Mouse (Mus musculus) T-cell, adult 2 months (primary cell): ENCODE results near the gene Acvr1b.

Experiments used
- DNase-seq: peaks from one replicate; pipeline ENCODE4 v3.0.0; 2022; ENCODE audit warnings: low spot score

The Acvr1b gene

GRCm38 (mm10) chr15:101146100-101146965 is 27.5 kb upstream of the Acvr1b start:
- no peak for DNase-seq

GRCm38 (mm10) chr15:101147115-101147909 is 26.6 kb upstream of the Acvr1b start:
- DNase-seq = no peak

GRCm38 (mm10) chr15:101147910-101148273 is 26.0 kb upstream of the Acvr1b start:
- no peak for DNase-seq

GRCm38 (mm10) chr15:101148604-101149003 is 25.3 kb upstream of the Acvr1b start:
- DNase-seq = no peak

GRCm38 (mm10) chr15:101151409-101152261 is 22.2 kb upstream of the Acvr1b start:
- DNase-seq = no peak

- no peak for DNase-seq
Observed at GRCm38 (mm10) chr15:101154700-101155616, 18.9 kb upstream of the Acvr1b start.

GRCm38 (mm10) chr15:101160128-101160527 is 13.7 kb upstream of the Acvr1b start:
- DNase-seq = no peak

GRCm38 (mm10) chr15:101160591-101160990 is 13.3 kb upstream of the Acvr1b start:
- no peak for DNase-seq

GRCm38 (mm10) chr15:101161534-101161933 is 12.3 kb upstream of the Acvr1b start:
- DNase-seq = no peak

- DNase-seq = no peak
Observed at GRCm38 (mm10) chr15:101163056-101163458, 10.8 kb upstream of the Acvr1b start.

GRCm38 (mm10) chr15:101163854-101164253 is 10.0 kb upstream of the Acvr1b start:
- no peak for DNase-seq

- no peak for DNase-seq
Observed at GRCm38 (mm10) chr15:101164291-101164690, 9.6 kb upstream of the Acvr1b start.

- DNase-seq = no peak
Observed at GRCm38 (mm10) chr15:101165658-101166437, 8.0 kb upstream of the Acvr1b start.

GRCm38 (mm10) chr15:101167553-101167952 is 6.3 kb upstream of the Acvr1b start:
- DNase-seq = no peak

- DNase-seq = no peak
Observed at GRCm38 (mm10) chr15:101169910-101170309, 4.0 kb upstream of the Acvr1b start.

GRCm38 (mm10) chr15:101170413-101170980 is 3.4 kb upstream of the Acvr1b start:
- DNase-seq = no peak

GRCm38 (mm10) chr15:101171272-101171671 is 2.6 kb upstream of the Acvr1b start:
- DNase-seq = no peak

- no peak for DNase-seq
Observed at GRCm38 (mm10) chr15:101172016-101172415, 1.9 kb upstream of the Acvr1b start.

GRCm38 (mm10) chr15:101174294-101175130 is 645 bp downstream of the Acvr1b start:
- no peak for DNase-seq
